Mouse (Mus musculus) olfactory bulb, adult 2 months (tissue): ENCODE data around the gene Tnfrsf25.

Source experiments
- CTCF ChIP-seq: fragments of 200-500 bp; IDR thresholded peaks from 2 replicates; pipeline ENCODE4 v1.5.1; 2012; ENCODE audit warnings: low read depth, mild to moderate bottlenecking, low read length, moderate library complexity; ENCODE audit not compliant: insufficient read depth
- POLR2A ChIP-seq: fragments of 200-500 bp; IDR thresholded peaks from 2 replicates; pipeline ENCODE4 v1.6.1; 2012; ENCODE audit warnings: mild to moderate bottlenecking, low read depth, low read length, moderate library complexity; ENCODE audit not compliant: insufficient read depth

DNA sequence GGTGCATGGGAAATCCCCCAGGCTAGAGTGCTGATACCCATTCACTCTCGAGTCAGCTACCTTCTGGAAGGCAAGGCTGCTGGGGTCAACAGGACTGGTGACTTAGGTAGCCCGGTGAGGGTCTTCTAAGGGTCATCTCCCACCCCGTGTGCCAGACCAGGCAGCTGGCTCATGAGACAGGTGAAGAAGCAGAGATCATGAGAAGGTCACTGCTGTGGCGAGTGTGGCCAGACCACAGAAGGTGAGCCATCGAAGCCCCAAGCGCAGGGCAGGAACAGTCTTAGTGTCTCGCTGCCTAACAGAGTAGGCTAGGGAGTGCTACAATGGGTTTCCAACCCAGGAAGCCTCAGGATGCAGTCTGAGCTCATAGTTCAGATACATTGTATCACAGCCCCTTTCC lies 31.1 kb upstream of the Tnfrsf25 start:
- no peak for TF ChIP-seq CTCF
- TF ChIP-seq POLR2A = no peak
